Mouse (Mus musculus) limb, embryonic 10.5 days (tissue): ENCODE data around the gene Hspa8. TPM values are rescaled to one million over a fixed set of nuclear protein-coding genes. Genes with fewer than 3 reads are reported as not detected.

ENCODE experiments used
- DNase-seq: peaks from one replicate; pipeline ENCODE4 v3.0.0-alpha.2; 2017; ENCODE audit warnings: low spot score
- H3K27ac ChIP-seq: fragments of 300-500 bp; sonication (generic); 2 replicates; pipeline ENCODE4 v1.5.1; 2016; ENCODE audit warnings: mild to moderate bottlenecking
- H3K27me3 ChIP-seq: fragments of 300-500 bp; sonication (generic); 2 replicates; pipeline ENCODE4 v1.6.1; 2016; ENCODE audit warnings: low read depth, mild to moderate bottlenecking; ENCODE audit not compliant: poor library complexity, severe bottlenecking
- H3K36me3 ChIP-seq: fragments of 300-500 bp; sonication (generic); 2 replicates; pipeline ENCODE4 v1.6.1; 2016; ENCODE audit warnings: mild to moderate bottlenecking, moderate library complexity
- H3K4me1 ChIP-seq: fragments of 300-500 bp; sonication (generic); 2 replicates; pipeline ENCODE4 v1.6.1; 2016
- H3K4me3 ChIP-seq: fragments of 300-500 bp; sonication (generic); 2 replicates; pipeline ENCODE4 v1.5.1; 2016; ENCODE audit warnings: mild to moderate bottlenecking, moderate library complexity
- H3K9me3 ChIP-seq: fragments of 300-500 bp; sonication (generic); replicated peaks from 2 replicates; pipeline ENCODE4 v1.6.1; 2016; ENCODE audit warnings: mild to moderate bottlenecking
- WGBS: fragments of 180-500 bp; shearing (Covaris S2); methylation state at CpG from one replicate; pipeline ENCODE4 v1.1.7; 2016; 5-methylcytosine and 5-hydroxymethylcytosine counted together
- polyA plus RNA-seq: library from polyadenylated mRNA; unstranded; fragments of >200 nt; fragmentation: Nextera tagmentation; extraction: Ambion mirVana; gene quantifications from 2 replicates; pipeline ENCODE4 v1.2.1, GENCODE M21; 2016

Gene Hspa8
- polyA plus RNA-seq, 1 experiment from 2014 or later = 3,450 TPM

- WGBS = 49% methylated on average over 2 of the region's 2 CpGs
- Histone ChIP-seq H3K27ac (no peak overlapping the region), H3K4me1 (peaks cover 17% of the 10 kb centered on the region), H3K9me3 (no peaks in the 10 kb centered on the region), H3K4me3 (no peak overlapping the region), H3K27me3 (peaks cover 4% of the 10 kb centered on the region; the same call in 1 of the 2 replicates), H3K36me3 (no peaks in the 10 kb centered on the region)
- DNase-seq = no peak
Observed at GRCm38 (mm10) chr9:40851515-40851914, 50.7 kb downstream of the Hspa8 start.

- Histone ChIP-seq H3K27ac (no peak overlapping the region), H3K4me3 (peak overlapping the region; percentile 49), H3K27me3 (peaks cover 29% of the 10 kb centered on the region), H3K36me3 (no peaks in the 10 kb centered on the region), H3K9me3 (no peaks in the 10 kb centered on the region), H3K4me1 (peaks cover 12% of the 10 kb centered on the region)
- peak; percentile 57 for DNase-seq
- 11% methylated on average over 21 of the region's 21 CpGs for WGBS
Observed at GRCm38 (mm10) chr9:40858461-40859160, 57.8 kb downstream of the Hspa8 start.

- Histone ChIP-seq H3K9me3 (no peaks in the 10 kb centered on the region), H3K36me3 (no peaks in the 10 kb centered on the region), H3K27ac (0 out of 2 replicates have a peak overlapping the region, but pooled peaks have one; percentile 25), H3K27me3 (peaks cover 29% of the 10 kb centered on the region), H3K4me3 (peak overlapping the region; percentile 49), H3K4me1 (peaks cover 12% of the 10 kb centered on the region)
- DNase-seq = no peak
- under 1% methylated on average over 9 of the region's 9 CpGs for WGBS
Observed at GRCm38 (mm10) chr9:40859196-40859595, 58.4 kb downstream of the Hspa8 start.

Other genes with a start within 250 kb of the Hspa8 start
- gene Gm21915, start 130.4 kb upstream of the Hspa8 start, polyA plus RNA-seq = not detected in 2 replicates
- 47.0 and 53.5 TPM in 2 replicates for gene Clmp, start 115.0 kb upstream of the Hspa8 start, polyA plus RNA-seq
- gene Bsx, start 73.1 kb downstream of the Hspa8 start, polyA plus RNA-seq = not detected in 2 replicates
- 0.10 and 0.15 TPM in 2 replicates for gene Jhy, start 163.1 kb downstream of the Hspa8 start, polyA plus RNA-seq
- gene Crtam, start 203.6 kb downstream of the Hspa8 start, polyA plus RNA-seq = 0.08 and 0.16 TPM in 2 replicates